Mouse (Mus musculus): ENCODE results near the gene Pi4kb.

DNA sequence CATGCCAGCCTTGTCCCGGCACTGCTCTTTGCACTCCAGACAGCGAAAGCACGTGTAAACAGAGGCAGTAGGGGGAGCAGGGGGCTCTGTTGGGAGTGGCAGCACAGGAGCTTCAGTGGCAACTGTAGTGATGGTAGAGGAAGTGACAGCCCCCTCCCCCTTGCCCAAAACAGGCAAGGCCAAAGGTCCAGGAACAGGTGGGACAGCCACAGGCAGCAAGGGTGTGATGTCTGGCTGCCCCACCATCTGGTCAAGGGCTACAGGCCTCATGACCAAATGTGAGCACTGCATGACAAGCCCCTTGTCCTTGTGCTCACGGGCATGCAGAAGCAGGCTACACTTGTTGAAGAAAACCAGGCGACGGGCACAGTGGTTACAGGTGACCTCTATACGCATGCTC lies 35.9 kb downstream of the Pi4kb start:
- no peak for TF ChIP-seq CTCF (IDR thresholded peaks at IDR 0.05; ENCODE audit: extremely low read depth, insufficient read length, insufficient replicate concordance, low read depth, low read length)
- no peak for TF ChIP-seq POLR2A (IDR thresholded peaks at IDR 0.05; ENCODE audit: low read depth, low read length)

All from small intestine, adult 2 months (tissue).